Mouse (Mus musculus) embryo, embryonic 9.5 days (tissue): ENCODE results near the gene Rbfox2.
A peak's percentile ranks its signal among the peaks of the same experiment; 100 is the strongest.

Experiments used
- DNase-seq: peaks from one replicate; pipeline ENCODE4 v3.0.0-alpha.2; 2017; ENCODE audit errors: extremely low spot score

Gene Rbfox2

GRCm38 (mm10) chr15:77331444-77331843, 24.6 kb upstream of the Rbfox2 start:
- no peak for DNase-seq

- DNase-seq, result no peak
These were observed 22.9 kb upstream of the Rbfox2 start for GRCm38 (mm10) chr15:77329681-77330180.

GRCm38 (mm10) chr15:77326361-77326760, 19.6 kb upstream of the Rbfox2 start:
- DNase-seq, result no peak

- DNase-seq, result no peak
These were observed 17.6 kb upstream of the Rbfox2 start for GRCm38 (mm10) chr15:77324426-77324825.

- no peak for DNase-seq
These were observed 16.4 kb upstream of the Rbfox2 start for GRCm38 (mm10) chr15:77323226-77323625.

GRCm38 (mm10) chr15:77313701-77314100, 6.9 kb upstream of the Rbfox2 start:
- no peak for DNase-seq

- DNase-seq, result no peak
These were observed 6.0 kb upstream of the Rbfox2 start for GRCm38 (mm10) chr15:77312796-77313195.

GRCm38 (mm10) chr15:77307767-77308495, 1.1 kb upstream of the Rbfox2 start:
- DNase-seq, result no peak

- peak; percentile 65 for DNase-seq
These were observed 805 bp downstream of the Rbfox2 start for GRCm38 (mm10) chr15:77305852-77306546.

GRCm38 (mm10) chr15:77304960-77305359, 1.8 kb downstream of the Rbfox2 start:
- no peak for DNase-seq

- DNase-seq, result no peak
These were observed 5.7 kb downstream of the Rbfox2 start for GRCm38 (mm10) chr15:77301122-77301521.

- DNase-seq, result peak; percentile 45
These were observed 8.2 kb downstream of the Rbfox2 start for GRCm38 (mm10) chr15:77298564-77298963.

- no peak for DNase-seq
These were observed 10.2 kb downstream of the Rbfox2 start for GRCm38 (mm10) chr15:77296635-77297034.

GRCm38 (mm10) chr15:77293493-77293892, 13.3 kb downstream of the Rbfox2 start:
- DNase-seq, result no peak

GRCm38 (mm10) chr15:77292381-77292780, 14.4 kb downstream of the Rbfox2 start:
- DNase-seq, result no peak

- DNase-seq, result no peak
These were observed 15.3 kb downstream of the Rbfox2 start for GRCm38 (mm10) chr15:77291471-77291870.

GRCm38 (mm10) chr15:77290352-77290751, 16.5 kb downstream of the Rbfox2 start:
- DNase-seq, result no peak

- DNase-seq, result no peak
These were observed 26.7 kb downstream of the Rbfox2 start for GRCm38 (mm10) chr15:77280130-77280529.

- no peak for DNase-seq
These were observed 28.0 kb downstream of the Rbfox2 start for GRCm38 (mm10) chr15:77278825-77279224.

- no peak for DNase-seq
These were observed 29.7 kb downstream of the Rbfox2 start for GRCm38 (mm10) chr15:77276838-77277725.

GRCm38 (mm10) chr15:77276300-77276699, 30.5 kb downstream of the Rbfox2 start:
- DNase-seq, result no peak

- no peak for DNase-seq
These were observed 31.2 kb downstream of the Rbfox2 start for GRCm38 (mm10) chr15:77275572-77275971.
